Mouse (Mus musculus): ENCODE results near the gene Fermt3. TPM values are rescaled to one million over a fixed set of nuclear protein-coding genes. Genes with fewer than 3 reads are reported as not detected.
A peak's percentile ranks its signal among the peaks of the same experiment; 100 is the strongest.

Fermt3 gene
- polyA plus RNA-seq, 1 experiment: 0.37 TPM

DNA sequence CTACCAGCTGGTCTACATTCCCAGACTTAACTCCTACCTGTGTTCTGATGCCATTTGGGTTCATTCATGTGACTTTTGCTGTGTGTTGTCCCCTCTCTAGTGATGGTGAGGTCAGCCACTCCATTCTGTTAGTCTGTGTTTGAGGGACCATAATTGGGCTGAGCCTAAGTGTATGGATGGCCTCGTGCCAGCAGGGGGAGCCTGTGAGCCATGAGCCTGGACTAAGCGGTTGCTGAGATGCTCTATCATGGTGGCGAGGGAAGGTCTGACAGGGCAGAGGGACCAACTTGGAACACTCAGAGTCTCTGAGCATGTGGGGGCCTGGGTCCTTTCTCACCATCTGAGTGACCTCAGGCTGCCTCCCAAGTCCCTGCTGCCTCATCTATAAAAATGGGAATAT, 45.3 kb upstream of the Fermt3 start:
- no peak overlapping the region for H3ac ChIP-seq (ENCODE audit: control insufficient read depth, insufficient read length, low read depth)
- TF ChIP-seq MYOG (IDR thresholded peaks at IDR 0.05; ENCODE audit: control insufficient read depth, extremely low read depth, insufficient read length) (no peak), MAX (IDR thresholded peaks at IDR 0.05) (no peak), CEBPB (IDR thresholded peaks at IDR 0.05; ENCODE audit: low read depth) (no peak), MYOD1 (IDR thresholded peaks at IDR 0.05; ENCODE audit: control insufficient read depth, insufficient read length, low read depth) (no peak), USF1 (IDR thresholded peaks at IDR 0.05; ENCODE audit: low read depth) (no peak), CTCF (IDR thresholded peaks at IDR 0.05; ENCODE audit: control insufficient read depth, insufficient read depth, insufficient read length) (peak; percentile 88)
- no peaks in the 10 kb centered on the region for H3K79me2 ChIP-seq (ENCODE audit: control insufficient read depth, insufficient read depth)
- no peaks in the 10 kb centered on the region for H3K36me3 ChIP-seq (ENCODE audit: control insufficient read depth, insufficient read depth)
- H3K4me3 ChIP-seq (ENCODE audit: insufficient read depth, poor library complexity, severe bottlenecking): no peak overlapping the region
- no peaks in the 10 kb centered on the region for H3K79me3 ChIP-seq (ENCODE audit: low read depth)
- H3K27me3 ChIP-seq (ENCODE audit: control insufficient read depth, insufficient read depth, insufficient read length): no peaks in the 10 kb centered on the region

DNA sequence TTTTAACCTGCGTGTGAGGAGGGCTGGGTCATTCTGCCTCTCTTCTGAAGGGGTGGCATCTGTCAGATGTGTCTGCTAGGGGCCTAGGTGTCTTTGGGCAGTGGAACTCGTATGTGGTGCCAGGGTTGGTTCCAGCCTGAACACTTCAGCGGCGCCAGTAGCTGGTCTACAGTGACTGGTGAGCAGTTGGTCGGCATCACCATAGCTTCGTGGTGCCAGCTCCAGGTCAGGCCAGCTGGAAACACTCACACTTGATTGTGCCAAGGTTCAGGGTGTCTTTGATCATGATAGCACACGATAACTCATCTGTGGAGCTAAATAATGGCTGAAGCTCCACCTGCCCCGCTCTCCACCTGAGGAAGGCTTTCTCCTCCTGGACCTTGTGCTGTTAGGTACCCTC, 43.6 kb upstream of the Fermt3 start:
- Histone ChIP-seq H3K79me2 (ENCODE audit: control insufficient read depth, insufficient read depth) (no peaks in the 10 kb centered on the region), H3K79me3 (ENCODE audit: low read depth) (no peaks in the 10 kb centered on the region), H3K4me3 (ENCODE audit: insufficient read depth, poor library complexity, severe bottlenecking) (no peak overlapping the region), H3K27me3 (ENCODE audit: control insufficient read depth, insufficient read depth, insufficient read length) (no peaks in the 10 kb centered on the region), H3K36me3 (ENCODE audit: control insufficient read depth, insufficient read depth) (no peaks in the 10 kb centered on the region), H3ac (ENCODE audit: control insufficient read depth, insufficient read length, low read depth) (no peak overlapping the region)
- TF ChIP-seq CTCF (IDR thresholded peaks at IDR 0.05; ENCODE audit: control insufficient read depth, insufficient read depth, insufficient read length): no peak

DNA sequence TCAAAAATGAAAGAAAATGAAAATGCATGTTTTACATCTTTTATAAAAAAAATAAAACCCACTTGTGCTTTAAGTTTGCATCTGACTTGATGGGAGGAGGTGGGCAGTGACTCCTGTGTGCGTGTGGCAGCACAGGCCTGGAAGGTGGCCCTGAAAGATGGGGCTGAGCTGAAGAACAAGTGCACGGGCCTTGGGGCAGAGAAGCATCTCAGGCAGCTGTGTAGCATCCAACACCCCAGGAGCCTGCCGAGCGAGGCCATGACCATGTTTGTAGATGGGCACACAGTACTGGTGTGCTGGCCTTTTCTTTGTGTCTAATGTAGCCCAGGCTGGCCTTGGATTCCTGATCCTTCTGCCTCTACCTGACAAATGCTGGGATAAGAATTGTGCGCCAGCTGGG, 42.8 kb upstream of the Fermt3 start:
- H3K27me3 ChIP-seq (ENCODE audit: control insufficient read depth, insufficient read depth, insufficient read length): no peaks in the 10 kb centered on the region
- H3K79me3 ChIP-seq (ENCODE audit: low read depth): no peaks in the 10 kb centered on the region
- no peak overlapping the region for H3ac ChIP-seq (ENCODE audit: control insufficient read depth, insufficient read length, low read depth)
- no peak overlapping the region for H3K4me3 ChIP-seq (ENCODE audit: insufficient read depth, poor library complexity, severe bottlenecking)
- no peaks in the 10 kb centered on the region for H3K36me3 ChIP-seq (ENCODE audit: control insufficient read depth, insufficient read depth)
- H3K79me2 ChIP-seq (ENCODE audit: control insufficient read depth, insufficient read depth): no peaks in the 10 kb centered on the region
- no peak for TF ChIP-seq MAX (IDR thresholded peaks at IDR 0.05)
- no peak for TF ChIP-seq CTCF (IDR thresholded peaks at IDR 0.05; ENCODE audit: control insufficient read depth, insufficient read depth, insufficient read length)
- TF ChIP-seq FOSL1 (IDR thresholded peaks at IDR 0.05; ENCODE audit: insufficient read depth, low read length, poor library complexity, severe bottlenecking): no peak
- TF ChIP-seq MYOG (IDR thresholded peaks at IDR 0.05; ENCODE audit: control insufficient read depth, extremely low read depth, insufficient read length): no peak
- TF ChIP-seq CEBPB (IDR thresholded peaks at IDR 0.05; ENCODE audit: low read depth): no peak
- no peak for TF ChIP-seq USF1 (IDR thresholded peaks at IDR 0.05; ENCODE audit: low read depth)
- TF ChIP-seq MYOD1 (IDR thresholded peaks at IDR 0.05; ENCODE audit: control insufficient read depth, insufficient read length, low read depth): no peak

DNA sequence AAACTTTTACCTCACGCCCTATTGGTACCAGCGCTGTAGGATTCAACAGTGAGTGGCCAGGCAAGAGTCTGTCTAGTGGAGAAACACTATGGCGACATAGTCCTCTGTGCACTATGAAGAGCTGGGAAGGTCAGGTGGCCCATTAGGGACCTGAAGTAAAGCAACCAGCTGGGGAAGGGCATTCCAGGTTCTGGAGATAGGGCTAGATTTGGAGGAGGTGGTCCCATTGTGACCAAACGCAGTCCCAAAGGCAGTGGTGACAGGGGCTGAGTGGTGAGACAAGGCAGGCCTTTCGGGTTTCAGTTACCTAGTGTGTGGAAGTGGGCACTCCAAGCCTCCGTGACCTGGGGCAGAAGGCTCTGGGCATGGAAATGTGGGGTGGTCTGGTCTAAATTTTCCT, 39.3 kb upstream of the Fermt3 start:
- H3K36me3 ChIP-seq (ENCODE audit: control insufficient read depth, insufficient read depth): no peaks in the 10 kb centered on the region
- H3K79me3 ChIP-seq (ENCODE audit: low read depth): no peaks in the 10 kb centered on the region
- H3K79me2 ChIP-seq (ENCODE audit: control insufficient read depth, insufficient read depth): no peaks in the 10 kb centered on the region
- H3ac ChIP-seq (ENCODE audit: control insufficient read depth, insufficient read length, low read depth): peak overlapping the region; percentile 2
- TF ChIP-seq MYOG (IDR thresholded peaks at IDR 0.05; ENCODE audit: control insufficient read depth, extremely low read depth, insufficient read length) (no peak), CEBPB (IDR thresholded peaks at IDR 0.05; ENCODE audit: low read depth) (no peak), MAX (IDR thresholded peaks at IDR 0.05) (no peak), USF1 (IDR thresholded peaks at IDR 0.05; ENCODE audit: low read depth) (no peak), MYOD1 (IDR thresholded peaks at IDR 0.05; ENCODE audit: control insufficient read depth, insufficient read length, low read depth) (no peak), FOSL1 (IDR thresholded peaks at IDR 0.05; ENCODE audit: insufficient read depth, low read length, poor library complexity, severe bottlenecking) (no peak), CTCF (IDR thresholded peaks at IDR 0.05; ENCODE audit: control insufficient read depth, insufficient read depth, insufficient read length) (no peak)
- H3K27me3 ChIP-seq (ENCODE audit: control insufficient read depth, insufficient read depth, insufficient read length): no peaks in the 10 kb centered on the region
- H3K4me3 ChIP-seq (ENCODE audit: insufficient read depth, poor library complexity, severe bottlenecking): no peak overlapping the region

DNA sequence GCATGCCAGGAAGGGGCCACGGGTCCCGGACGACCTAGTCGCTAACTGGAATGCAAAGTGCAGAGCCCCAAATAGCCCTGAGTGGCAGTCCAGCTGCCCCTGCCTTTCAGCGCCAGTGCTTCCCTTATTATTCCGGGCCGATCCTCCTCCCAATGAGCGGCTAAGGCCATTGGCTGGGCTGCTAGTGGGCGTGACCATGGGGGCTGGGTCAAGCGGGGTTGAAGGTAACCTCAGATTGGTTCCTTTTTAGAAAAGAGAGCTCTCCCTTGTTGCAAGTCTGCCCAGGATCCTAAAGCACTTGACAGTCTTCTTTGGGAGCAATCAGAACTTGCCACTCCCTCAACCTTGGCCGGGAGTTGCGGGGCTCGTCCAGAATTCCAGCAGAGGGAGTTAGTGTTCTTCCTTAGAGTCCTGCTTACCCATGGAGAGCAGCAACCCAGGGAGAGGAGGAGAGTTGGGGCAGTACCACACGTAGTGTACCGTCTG, 38.5 kb upstream of the Fermt3 start:
- Histone ChIP-seq H3K27me3 (ENCODE audit: control insufficient read depth, insufficient read depth, insufficient read length) (no peaks in the 10 kb centered on the region), H3ac (ENCODE audit: control insufficient read depth, insufficient read length, low read depth) (peak overlapping the region; percentile 2), H3K4me3 (ENCODE audit: insufficient read depth, poor library complexity, severe bottlenecking) (peak overlapping the region; percentile 22), H3K79me3 (ENCODE audit: low read depth) (no peaks in the 10 kb centered on the region), H3K79me2 (ENCODE audit: control insufficient read depth, insufficient read depth) (no peaks in the 10 kb centered on the region), H3K36me3 (ENCODE audit: control insufficient read depth, insufficient read depth) (no peaks in the 10 kb centered on the region)
- TF ChIP-seq USF1 (IDR thresholded peaks at IDR 0.05; ENCODE audit: low read depth) (no peak), CTCF (IDR thresholded peaks at IDR 0.05; ENCODE audit: control insufficient read depth, insufficient read depth, insufficient read length) (peak; percentile 34), FOSL1 (IDR thresholded peaks at IDR 0.05; ENCODE audit: insufficient read depth, low read length, poor library complexity, severe bottlenecking) (no peak), MYOD1 (IDR thresholded peaks at IDR 0.05; ENCODE audit: control insufficient read depth, insufficient read length, low read depth) (peak; percentile 98)

DNA sequence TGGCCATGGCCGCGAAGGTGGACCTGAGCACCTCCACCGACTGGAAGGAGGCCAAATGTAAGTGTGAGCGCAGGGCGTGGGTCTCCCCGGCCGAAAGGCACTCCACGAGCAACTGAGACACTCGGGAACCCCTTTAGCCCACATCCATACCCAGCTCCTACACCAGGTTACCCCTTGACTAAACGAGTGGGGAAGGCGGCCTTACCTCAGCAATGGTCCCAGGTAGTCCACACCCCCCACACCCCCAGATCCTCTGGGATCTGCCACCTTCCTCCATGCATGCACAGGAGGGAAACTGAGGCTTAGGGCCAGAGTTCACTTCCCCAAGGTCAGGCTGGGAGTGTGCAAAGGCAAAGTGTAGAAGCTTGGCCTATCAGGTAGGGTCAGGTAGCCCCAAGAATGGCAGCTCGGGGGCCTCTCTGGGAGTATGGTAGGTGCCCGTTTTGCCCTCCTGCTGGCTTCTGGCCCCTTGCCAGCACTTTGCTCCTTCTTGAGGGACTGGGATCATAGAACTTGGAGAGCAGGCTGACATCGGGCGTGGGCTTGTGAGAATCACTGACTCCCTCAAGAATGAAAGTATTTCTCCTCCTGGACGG, 38.0 kb upstream of the Fermt3 start:
- TF ChIP-seq USF1 (IDR thresholded peaks at IDR 0.05; ENCODE audit: low read depth) (no peak), MYOD1 (IDR thresholded peaks at IDR 0.05; ENCODE audit: control insufficient read depth, insufficient read length, low read depth) (no peak), FOSL1 (IDR thresholded peaks at IDR 0.05; ENCODE audit: insufficient read depth, low read length, poor library complexity, severe bottlenecking) (no peak), MAX (IDR thresholded peaks at IDR 0.05) (no peak), CTCF (IDR thresholded peaks at IDR 0.05; ENCODE audit: control insufficient read depth, insufficient read depth, insufficient read length) (no peak), MYOG (IDR thresholded peaks at IDR 0.05; ENCODE audit: control insufficient read depth, extremely low read depth, insufficient read length) (no peak), CEBPB (IDR thresholded peaks at IDR 0.05; ENCODE audit: low read depth) (no peak)
- H3ac ChIP-seq (ENCODE audit: control insufficient read depth, insufficient read length, low read depth): peak overlapping the region; percentile 75
- no peaks in the 10 kb centered on the region for H3K36me3 ChIP-seq (ENCODE audit: control insufficient read depth, insufficient read depth)
- peak overlapping the region; percentile 22 for H3K4me3 ChIP-seq (ENCODE audit: insufficient read depth, poor library complexity, severe bottlenecking)
- H3K79me2 ChIP-seq (ENCODE audit: control insufficient read depth, insufficient read depth): no peaks in the 10 kb centered on the region
- H3K27me3 ChIP-seq (ENCODE audit: control insufficient read depth, insufficient read depth, insufficient read length): no peaks in the 10 kb centered on the region
- no peaks in the 10 kb centered on the region for H3K79me3 ChIP-seq (ENCODE audit: low read depth)

All from C2C12 (cell line).